Mouse (Mus musculus) spleen, postnatal 14 days (tissue): Measurements from ENCODE around the gene S1pr5.
"Not testable (repeated sequence)": the region's sequence is repeated elsewhere in the genome, so short reads cannot be mapped to it uniquely, and the experiment has no call there.

ENCODE experiments used
- DNase-seq, 2 experiments: peaks; one replicate each; pipeline ENCODE4 v3.0.0; 2021 to 2022; ENCODE audit warnings: low spot score in 2 of 2

The S1pr5 gene

GRCm38 (mm10) chr9:21266889-21267288 is 18.6 kb upstream of the S1pr5 start:
- no peak for DNase-seq

- DNase-seq = no peak
These were observed 17.4 kb upstream of the S1pr5 start for GRCm38 (mm10) chr9:21265611-21266010.

GRCm38 (mm10) chr9:21265000-21265561 is 16.8 kb upstream of the S1pr5 start, which contains the start of gene Atg4d:
TSS of gene Atg4d (plus strand) at chr9:21265293.
- peak; percentile 99 for DNase-seq

GRCm38 (mm10) chr9:21264272-21264999 is 16.2 kb upstream of the S1pr5 start:
- no peak for DNase-seq

GRCm38 (mm10) chr9:21261831-21262230 is 13.6 kb upstream of the S1pr5 start:
- no peak for DNase-seq

GRCm38 (mm10) chr9:21260491-21261040 is 12.3 kb upstream of the S1pr5 start:
- no peak for DNase-seq

GRCm38 (mm10) chr9:21256349-21256748 is 8.1 kb upstream of the S1pr5 start:
- not testable (repeated sequence) for DNase-seq

GRCm38 (mm10) chr9:21254690-21255089 is 6.4 kb upstream of the S1pr5 start:
- no peak for DNase-seq

GRCm38 (mm10) chr9:21251116-21251735 is 3.0 kb upstream of the S1pr5 start:
- no peak for DNase-seq

- no peak for DNase-seq
These were observed 2.3 kb upstream of the S1pr5 start for GRCm38 (mm10) chr9:21250509-21250908.

GRCm38 (mm10) chr9:21249629-21250508 is 1.6 kb upstream of the S1pr5 start:
- no peak for DNase-seq

- DNase-seq = no peak
These were observed 1.9 kb downstream of the S1pr5 start for GRCm38 (mm10) chr9:21246342-21246741.

- no peak for DNase-seq
These were observed 3.1 kb downstream of the S1pr5 start for GRCm38 (mm10) chr9:21245113-21245487.

GRCm38 (mm10) chr9:21244428-21245112 is 3.7 kb downstream of the S1pr5 start:
- DNase-seq = no peak

- DNase-seq = no peak
These were observed 4.3 kb downstream of the S1pr5 start for GRCm38 (mm10) chr9:21243826-21244427.

GRCm38 (mm10) chr9:21241343-21241742 is 6.9 kb downstream of the S1pr5 start:
- DNase-seq = peak; percentile 76 to 86

GRCm38 (mm10) chr9:21239465-21239848 is 8.8 kb downstream of the S1pr5 start:
- no peak for DNase-seq

- peak; percentile 75 to 84 for DNase-seq
These were observed 9.3 kb downstream of the S1pr5 start, which contains the start of gene Keap1 for GRCm38 (mm10) chr9:21238733-21239464. TSS of gene Keap1 (minus strand) at chr9:21239361.

- DNase-seq = no peak
These were observed 10.1 kb downstream of the S1pr5 start for GRCm38 (mm10) chr9:21238004-21238732.
